Mouse (Mus musculus): ENCODE measurements around the gene Irak3.

Gene Irak3

GRCm38 (mm10) chr10:120097564-120097963 lies 104.4 kb downstream of the Irak3 start:
- DNase-seq (ENCODE audit: low read depth, low spot score): no peak

- DNase-seq (ENCODE audit: low read depth, low spot score): no peak
Observed at GRCm38 (mm10) chr10:120095716-120096115, 106.2 kb downstream of the Irak3 start.

DNA sequence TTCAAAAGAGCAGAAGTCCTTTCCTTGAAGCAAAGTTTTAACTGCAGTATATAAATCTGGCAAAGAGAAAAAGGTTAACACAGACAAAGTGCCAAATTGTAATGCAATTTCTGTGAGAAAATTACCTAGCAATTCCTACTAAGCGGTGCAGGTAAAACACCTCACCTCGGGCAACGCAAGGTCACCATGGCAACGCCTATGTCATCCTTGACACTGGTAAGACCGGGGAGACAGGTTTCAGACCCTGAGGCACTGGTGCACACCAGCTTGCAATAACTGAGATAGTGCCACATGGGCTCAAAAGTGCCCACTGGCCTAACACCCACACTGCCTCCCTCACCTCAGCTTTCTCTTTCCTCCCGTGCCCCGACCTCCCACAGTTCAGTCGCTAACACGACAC lies 106.8 kb downstream of the Irak3 start:
- DNase-seq (ENCODE audit: low read depth, low spot score): no peak

- no peak for DNase-seq (ENCODE audit: low read depth, low spot score)
Observed at GRCm38 (mm10) chr10:120092548-120092947, 109.4 kb downstream of the Irak3 start.
